Mouse (Mus musculus): ENCODE results near the gene Snd1.

GRCm38 (mm10) chr6:28554470-28554869 lies 79.5 kb downstream of the Snd1 start:
- no peak for TF ChIP-seq USF1 (IDR thresholded peaks at IDR 0.05; ENCODE audit: low read depth, low read length)
- no peak for TF ChIP-seq EP300 (IDR thresholded peaks at IDR 0.05; ENCODE audit: low read length)
- TF ChIP-seq POLR2A (IDR thresholded peaks at IDR 0.05; ENCODE audit: low read depth, low read length): no peak
- no peak for TF ChIP-seq CTCF (conservative IDR thresholded peaks at IDR 0.05 in 1 of 2, IDR thresholded peaks at IDR 0.05 in 1 of 2; ENCODE audit: low read depth in 2 of 2, low read length in 2 of 2)
- no peak for TF ChIP-seq E2F4 (IDR thresholded peaks at IDR 0.05; ENCODE audit: insufficient replicate concordance, low read depth, low read length)
- no peak for TF ChIP-seq ELF1 (IDR thresholded peaks at IDR 0.05; ENCODE audit: low read depth, low read length)
- no peak for TF ChIP-seq MXI1 (IDR thresholded peaks at IDR 0.05; ENCODE audit: low read depth, low read length)
- no peak for TF ChIP-seq TCF12 (IDR thresholded peaks at IDR 0.05; ENCODE audit: low read depth, low read length)
- TF ChIP-seq KAT2A (IDR thresholded peaks at IDR 0.05; ENCODE audit: insufficient replicate concordance, low read length): no peak
